Mouse (Mus musculus) regulatory T cell (primary cell): Measurements from ENCODE around the gene Tinagl1.

Experiments
- in situ Hi-C: fragments of 300-600 bp; cut with MboI, MseI; formaldehyde crosslinking; loops from one replicate; pipeline ENCODE4 v1.15.1; 2025; ENCODE audit warnings: high pct_unique_total_duplicates

Gene Tinagl1

GRCm38 (mm10) chr4:130141786-130142185 is 33.1 kb downstream of the Tinagl1 start:
- in situ Hi-C loops: no loop called here

- in situ Hi-C loops: no loop called here
Observed at GRCm38 (mm10) chr4:130140992-130141402, 33.9 kb downstream of the Tinagl1 start.

- in situ Hi-C loops: no loop called here
Observed at GRCm38 (mm10) chr4:130139214-130139492, 35.8 kb downstream of the Tinagl1 start, which contains the start of gene Hcrtr1. TSS of gene Hcrtr1 (minus strand) at chr4:130139359.

- in situ Hi-C loops: no loop called here
Observed at GRCm38 (mm10) chr4:130138441-130139213, 36.3 kb downstream of the Tinagl1 start.

GRCm38 (mm10) chr4:130133399-130133798 is 41.5 kb downstream of the Tinagl1 start:
- in situ Hi-C loops: no loop called here

- in situ Hi-C loops: no loop called here
Observed at GRCm38 (mm10) chr4:130131448-130132105, 43.3 kb downstream of the Tinagl1 start.

- in situ Hi-C loops: no loop called here
Observed at GRCm38 (mm10) chr4:130130641-130131350, 44.1 kb downstream of the Tinagl1 start.

GRCm38 (mm10) chr4:130130082-130130481 is 44.8 kb downstream of the Tinagl1 start:
- in situ Hi-C loops: no loop called here

- in situ Hi-C loops: no loop called here
Observed at GRCm38 (mm10) chr4:130128907-130129306, 46.0 kb downstream of the Tinagl1 start.

- in situ Hi-C loops: no loop called here
Observed at GRCm38 (mm10) chr4:130125935-130126334, 49.0 kb downstream of the Tinagl1 start.

GRCm38 (mm10) chr4:130125164-130125563 is 49.8 kb downstream of the Tinagl1 start:
- in situ Hi-C loops: no loop called here

- in situ Hi-C loops: no loop called here
Observed at GRCm38 (mm10) chr4:130124110-130124509, 50.8 kb downstream of the Tinagl1 start.

GRCm38 (mm10) chr4:130123020-130123419 is 51.9 kb downstream of the Tinagl1 start:
- in situ Hi-C loops: no loop called here

- in situ Hi-C loops: no loop called here
Observed at GRCm38 (mm10) chr4:130121560-130121959, 53.4 kb downstream of the Tinagl1 start.

- in situ Hi-C loops: no loop called here
Observed at GRCm38 (mm10) chr4:130120752-130121151, 54.2 kb downstream of the Tinagl1 start.
